Mouse (Mus musculus) lung, postnatal 25 days (tissue): ENCODE measurements around the gene Psma5.

Experiments
- DNase-seq: peaks from one replicate; pipeline ENCODE4 v3.0.0; 2022; ENCODE audit warnings: low spot score

Gene Psma5

GRCm38 (mm10) chr3:108306387-108306786 lies 49.7 kb downstream of the Psma5 start:
- no peak for DNase-seq

- DNase-seq: no peak
Observed at GRCm38 (mm10) chr3:108307485-108307884, 50.8 kb downstream of the Psma5 start.

- DNase-seq: peak; percentile 74
Observed at GRCm38 (mm10) chr3:108310921-108311341, 54.2 kb downstream of the Psma5 start.

- no peak for DNase-seq
Observed at GRCm38 (mm10) chr3:108311688-108312087, 55.0 kb downstream of the Psma5 start.

- no peak for DNase-seq
Observed at GRCm38 (mm10) chr3:108312414-108312813, 55.7 kb downstream of the Psma5 start.

GRCm38 (mm10) chr3:108313138-108313537 lies 56.4 kb downstream of the Psma5 start:
- DNase-seq: no peak

- peak; percentile 49 for DNase-seq
Observed at GRCm38 (mm10) chr3:108314038-108314675, 57.4 kb downstream of the Psma5 start.

- no peak for DNase-seq
Observed at GRCm38 (mm10) chr3:108318517-108318916, 61.8 kb downstream of the Psma5 start.

GRCm38 (mm10) chr3:108321671-108322070 lies 64.9 kb downstream of the Psma5 start:
- DNase-seq: no peak

GRCm38 (mm10) chr3:108322136-108322535 lies 65.4 kb downstream of the Psma5 start:
- DNase-seq: no peak

GRCm38 (mm10) chr3:108322962-108323361 lies 66.2 kb downstream of the Psma5 start:
- DNase-seq: peak; percentile 42

GRCm38 (mm10) chr3:108324837-108325236 lies 68.1 kb downstream of the Psma5 start:
- DNase-seq: no peak

- no peak for DNase-seq
Observed at GRCm38 (mm10) chr3:108325521-108325920, 68.8 kb downstream of the Psma5 start.

GRCm38 (mm10) chr3:108327275-108327674 lies 70.5 kb downstream of the Psma5 start:
- DNase-seq: peak; percentile 40

GRCm38 (mm10) chr3:108327916-108328315 lies 71.2 kb downstream of the Psma5 start:
- DNase-seq: peak; percentile 67

GRCm38 (mm10) chr3:108328441-108328841 lies 71.7 kb downstream of the Psma5 start:
- peak; percentile 83 for DNase-seq
